Mouse (Mus musculus) cerebral cortex, adult 2 months (tissue): Measurements from ENCODE around the gene Ttc30a2.

Experiments used
- WGBS: fragments of 180-500 bp; shearing (Covaris S2); methylation state at CpG from one replicate; pipeline ENCODE4 v1.1.7; 2018; 5-methylcytosine and 5-hydroxymethylcytosine counted together

Ttc30a2 gene

GRCm38 (mm10) chr2:75981440-75982081 is 3.6 kb upstream of the Ttc30a2 start, which contains the start of gene Ttc30a1:
TSS of gene Ttc30a1 (minus strand) at chr2:75981967.
- 1% methylated on average over 34 of the region's 34 CpGs for WGBS

GRCm38 (mm10) chr2:75980933-75981439 is 3.0 kb upstream of the Ttc30a2 start:
- 98% methylated on average over 13 of the region's 13 CpGs for WGBS

DNA sequence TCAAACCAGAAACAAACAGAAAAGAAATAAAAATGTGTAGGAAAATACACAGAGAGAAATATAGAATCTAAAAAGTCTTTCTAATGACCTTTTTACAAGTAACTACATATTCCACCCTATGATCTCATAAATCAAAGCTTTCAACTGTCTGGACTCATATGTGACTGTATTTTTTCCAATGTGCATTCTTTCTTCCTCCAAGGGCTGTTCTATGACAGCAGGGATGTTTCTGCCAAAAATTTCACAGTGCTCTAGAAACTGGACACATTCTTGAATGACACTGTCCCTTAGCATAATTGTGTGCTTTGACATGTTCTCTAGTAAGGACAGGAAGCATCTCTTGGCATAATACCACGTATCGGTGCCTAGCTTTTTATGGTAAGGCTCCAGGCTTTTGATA is 1.9 kb downstream of the Ttc30a2 start:
- WGBS, result 88% methylated on average over 2 of the region's 2 CpGs

- 88% methylated on average over 9 of the region's 9 CpGs for WGBS
These were observed 3.8 kb downstream of the Ttc30a2 start for GRCm38 (mm10) chr2:75974131-75974530.

DNA sequence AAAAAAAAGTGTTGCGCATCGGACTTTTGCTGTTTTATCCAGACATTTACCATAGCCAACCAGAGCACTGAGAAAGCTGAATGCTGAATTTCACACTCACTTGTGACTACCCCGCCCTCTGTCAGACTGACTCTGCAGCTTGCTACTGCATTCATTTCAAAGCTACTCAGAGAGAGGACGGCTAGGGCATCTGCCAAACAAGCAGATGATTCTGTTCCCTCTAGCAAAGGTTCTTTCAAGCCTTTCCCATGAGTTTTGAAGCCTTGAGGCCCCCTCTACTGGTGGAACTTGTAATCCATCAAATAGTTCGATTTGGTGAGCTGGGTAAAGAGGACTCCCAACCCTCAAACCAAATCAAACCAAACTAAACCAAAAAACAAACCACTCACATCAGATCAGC is 13.0 kb downstream of the Ttc30a2 start:
- 6% methylated on average over 5 of the region's 5 CpGs for WGBS

DNA sequence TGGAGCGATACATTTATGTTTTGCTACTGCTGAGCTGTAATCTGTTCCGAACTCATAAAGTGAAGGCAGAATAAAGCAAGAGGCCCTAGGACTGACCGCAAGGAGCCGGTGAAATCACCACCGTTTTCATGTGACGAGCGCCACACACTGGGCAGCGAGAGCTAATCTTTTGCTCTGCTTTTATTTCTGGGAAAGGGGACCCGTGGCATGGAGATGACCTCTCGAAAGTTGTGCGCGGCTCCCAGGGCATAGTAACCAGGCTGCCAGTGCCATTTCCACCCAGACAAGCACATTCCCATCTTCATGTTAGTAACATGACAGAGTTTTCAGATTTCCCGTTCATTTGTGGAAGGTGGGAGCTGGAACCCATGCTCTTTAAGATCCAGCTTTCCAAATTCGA is 13.5 kb downstream of the Ttc30a2 start:
- 11% methylated on average over 14 of the region's 14 CpGs for WGBS

- WGBS, result 70% methylated on average over 5 of the region's 5 CpGs
These were observed 13.9 kb downstream of the Ttc30a2 start for GRCm38 (mm10) chr2:75964051-75964450.

DNA sequence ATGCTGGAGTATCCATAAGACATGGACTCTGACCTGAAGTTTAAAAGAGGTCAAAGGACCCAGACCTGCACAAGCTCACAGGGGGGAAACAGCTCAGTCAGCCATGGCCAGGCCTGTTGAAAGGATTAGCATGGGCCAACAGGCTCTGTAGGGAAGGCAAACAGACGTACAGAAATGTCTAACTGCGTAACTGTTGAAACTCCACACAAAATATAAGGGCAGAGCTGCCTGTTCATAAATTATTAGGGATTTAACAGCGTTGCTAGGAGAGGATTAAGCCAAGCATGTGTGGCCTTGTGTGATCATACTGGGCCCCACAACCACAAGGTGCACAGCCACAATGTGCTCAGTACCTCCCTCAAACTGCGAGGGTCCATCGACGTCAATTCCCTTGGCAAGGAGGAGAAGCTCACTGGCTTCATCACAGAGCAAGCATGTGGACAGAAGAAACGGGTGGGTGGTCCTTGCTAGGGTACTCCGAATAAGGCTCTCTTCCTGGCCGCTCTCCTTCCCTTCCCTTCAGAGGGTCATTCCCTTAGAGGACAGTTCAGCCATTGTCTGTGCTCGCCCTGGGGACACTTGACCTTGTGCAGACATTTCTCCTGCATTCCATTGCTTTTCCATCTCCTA is 14.6 kb downstream of the Ttc30a2 start:
- WGBS, result 84% methylated on average over 10 of the region's 10 CpGs

DNA sequence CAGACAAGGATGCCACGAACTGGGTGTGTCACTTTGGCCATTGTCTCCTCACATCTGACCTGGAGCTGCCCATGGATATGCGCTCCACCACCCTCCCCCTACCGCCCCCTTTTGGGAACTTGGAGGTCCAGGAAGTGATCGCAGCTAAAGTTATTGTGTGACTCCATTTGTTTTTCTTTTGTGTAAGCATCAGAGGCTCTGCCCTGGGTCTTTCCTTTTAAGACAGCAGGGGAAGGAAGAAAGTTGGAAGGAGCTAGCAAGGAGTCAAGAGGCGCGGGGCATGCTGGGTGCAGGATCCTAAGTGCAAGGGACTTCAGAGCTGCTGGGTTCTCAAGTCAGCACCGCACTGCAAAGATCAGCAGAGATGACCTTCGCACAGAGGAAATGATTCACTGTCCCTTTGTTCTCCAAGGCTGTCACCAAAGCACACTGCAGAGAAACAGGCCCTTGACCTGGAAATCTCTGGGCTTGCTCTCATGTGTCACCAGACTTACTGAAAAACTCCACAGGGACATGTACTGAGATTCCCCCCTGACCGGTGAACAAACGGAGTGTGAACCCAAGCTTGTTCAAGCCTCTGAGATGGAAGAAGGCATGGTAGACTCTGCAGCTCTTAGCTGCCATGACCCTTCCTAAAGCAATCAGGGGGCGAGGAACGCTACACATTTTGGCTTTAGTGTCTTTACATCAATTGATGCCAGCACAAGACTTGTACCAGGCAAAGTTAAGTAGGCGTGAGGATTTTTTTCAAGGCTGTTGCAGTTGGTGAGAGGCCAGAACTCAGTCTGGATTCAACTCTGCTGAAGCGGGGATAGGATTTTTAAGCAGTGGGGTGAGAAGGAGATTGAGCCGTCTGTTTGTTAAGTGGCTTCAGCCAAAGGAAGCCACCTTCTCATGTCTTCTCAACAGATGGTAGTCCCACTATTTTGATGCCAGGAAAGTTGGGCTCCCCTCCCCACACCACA is 17.3 kb downstream of the Ttc30a2 start:
- WGBS, result 47% methylated on average over 15 of the region's 15 CpGs

- WGBS, result 33% methylated on average over 15 of the region's 15 CpGs
These were observed 18.1 kb downstream of the Ttc30a2 start for GRCm38 (mm10) chr2:75959850-75960365.

DNA sequence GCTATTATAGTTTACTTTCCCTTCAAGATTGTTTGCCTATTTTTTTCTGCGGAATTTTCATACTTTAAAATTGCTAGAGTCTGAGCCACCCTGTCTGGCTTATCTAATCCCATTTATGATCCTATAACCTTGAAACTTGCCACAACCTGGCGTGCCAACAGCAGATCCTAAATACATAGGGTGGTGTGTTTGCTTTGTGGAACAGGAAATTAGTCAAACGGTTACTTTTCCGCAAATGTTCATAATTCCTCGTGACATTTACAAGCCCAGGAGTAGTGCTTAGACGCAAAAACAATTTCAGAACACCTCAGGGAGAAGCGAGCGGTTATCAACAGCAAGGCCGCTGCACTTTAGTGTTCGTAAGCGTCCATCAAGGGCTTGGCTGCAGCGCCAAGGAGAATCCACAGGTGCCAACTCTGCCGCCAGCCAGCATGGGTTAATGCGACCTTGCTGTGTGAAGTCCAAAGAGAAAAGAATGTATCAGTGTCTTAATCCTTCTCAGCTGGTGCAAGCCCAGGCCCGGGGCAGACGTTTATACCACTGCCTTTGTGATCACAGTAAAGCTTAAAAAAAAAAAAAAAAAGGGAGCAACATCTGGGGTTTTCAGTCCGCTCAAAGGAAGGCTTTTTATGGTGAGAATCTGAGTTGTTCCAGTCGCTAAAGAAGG is 18.7 kb downstream of the Ttc30a2 start:
- 63% methylated on average over 18 of the region's 18 CpGs for WGBS

- 59% methylated on average over 14 of the region's 14 CpGs for WGBS
These were observed 22.3 kb downstream of the Ttc30a2 start for GRCm38 (mm10) chr2:75955709-75956108.

- WGBS, result 92% methylated on average over 5 of the region's 5 CpGs
These were observed 24.6 kb downstream of the Ttc30a2 start for GRCm38 (mm10) chr2:75953320-75953719.

DNA sequence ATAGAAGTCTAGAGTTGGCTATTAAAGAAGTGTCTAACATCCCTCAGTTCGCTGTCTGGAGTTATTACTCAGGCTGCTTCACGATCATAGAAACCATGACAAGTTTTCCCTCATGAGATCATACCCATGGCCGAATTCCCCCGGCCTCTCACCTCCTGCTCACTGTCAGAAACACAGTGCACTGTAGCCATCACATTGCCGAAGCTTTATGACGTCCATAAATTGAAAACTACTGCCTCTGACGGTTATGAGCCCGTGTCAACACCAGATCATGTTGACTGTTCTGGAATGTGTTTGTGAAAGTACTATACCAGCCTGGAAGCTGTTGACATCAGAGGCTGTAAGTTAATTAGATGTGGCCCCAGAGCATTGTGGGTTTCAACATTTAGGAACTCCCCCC is 27.3 kb downstream of the Ttc30a2 start:
- WGBS, result 93% methylated on average over 8 of the region's 8 CpGs

- WGBS, result 2% methylated on average over 42 of the region's 42 CpGs
These were observed 39.6 kb downstream of the Ttc30a2 start, which contains the start of gene Ttc30b for GRCm38 (mm10) chr2:75938117-75939063. TSS of gene Ttc30b (minus strand) at chr2:75938585.

GRCm38 (mm10) chr2:75937520-75938116 is 40.4 kb downstream of the Ttc30a2 start:
- WGBS, result 74% methylated on average over 17 of the region's 17 CpGs

DNA sequence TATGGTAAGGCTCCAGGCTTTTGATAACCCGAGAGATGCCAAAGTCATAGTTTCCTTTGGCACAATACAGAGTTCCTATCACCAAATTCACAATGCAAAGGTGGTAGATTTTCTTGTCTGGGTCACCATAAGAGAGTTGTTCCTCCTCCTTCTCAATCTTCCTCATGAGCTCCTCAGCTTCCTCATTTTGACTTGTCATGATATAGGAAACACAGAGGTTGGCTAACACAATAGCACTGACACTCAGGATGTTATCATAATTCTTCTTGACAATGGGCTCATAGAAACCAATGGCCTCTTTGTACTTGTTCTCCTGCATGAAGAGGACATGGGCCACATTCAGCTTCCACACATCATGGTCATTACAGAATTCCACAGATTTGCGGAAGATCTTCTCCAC is 41.3 kb downstream of the Ttc30a2 start:
- WGBS, result 92% methylated on average over 2 of the region's 2 CpGs

- 40% methylated on average over 7 of the region's 7 CpGs for whole genome bisulfite sequencing
These were observed 44.4 kb downstream of the Ttc30a2 start for GRCm38 (mm10) chr2:75933541-75933940.

DNA sequence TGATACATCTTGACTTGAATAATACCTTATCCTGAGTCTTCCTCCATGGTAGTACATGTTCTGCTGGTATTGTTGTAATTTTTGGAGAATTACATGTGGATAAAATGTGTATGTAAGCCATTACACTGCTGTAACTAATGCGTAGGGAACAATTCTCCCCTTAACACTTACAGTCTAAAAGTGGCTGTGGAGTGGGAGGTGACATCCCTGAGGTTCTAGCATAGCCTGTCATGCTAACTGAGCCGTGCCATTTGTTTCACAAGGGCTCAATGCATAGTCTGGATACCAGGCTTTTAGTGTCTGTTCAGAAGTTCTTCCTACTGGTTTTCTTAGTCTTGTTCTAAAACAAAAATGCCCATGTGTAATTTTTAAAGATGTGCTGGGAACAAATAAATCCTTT is 47.0 kb downstream of the Ttc30a2 start:
- WGBS, result 58% methylated on average over 2 of the region's 2 CpGs
